Mouse (Mus musculus): ENCODE measurements at regions not wholly inside any gene's neighbourhood (a gene's known extent, or its start where the extent isn't known, plus 50 kb on each side); places are given as distances from the start of the nearest gene placed in this dataset.
A peak's percentile ranks its signal among the peaks of the same experiment; 100 is the strongest.

GRCm38 (mm10) chr5:53352852-53353251 is 86.0 kb downstream of the Smim20 start:
- no peaks in the 10 kb centered on the region for H3K4me1 ChIP-seq (ENCODE audit: insufficient read depth, low read depth, low read length)
- DNase-seq (ENCODE audit: low spot score) (no peak), ATAC-seq (ENCODE audit: extremely low read depth, insufficient number of reproducible peaks, low FRiP score, poor library complexity, severe bottlenecking) (no peak)
- no peak overlapping the region for H3K4me3 ChIP-seq (ENCODE audit: low read depth, low read length)
- no peaks in the 10 kb centered on the region for H3K36me3 ChIP-seq (replicated peaks)
- no peaks in the 10 kb centered on the region for H3K9me3 ChIP-seq (replicated peaks)
- TF ChIP-seq POLR2AphosphoS5 (IDR thresholded peaks at IDR 0.05; ENCODE audit: insufficient replicate concordance, low read depth, low read length): no peak
- TF ChIP-seq CTCF (IDR thresholded peaks at IDR 0.05; ENCODE audit: low read depth, low read length): no peak
- no peak for TF ChIP-seq GATA1 (IDR thresholded peaks at IDR 0.05; ENCODE audit: borderline replicate concordance, low read length)
- no peak for TF ChIP-seq GATA2 (IDR thresholded peaks at IDR 0.05; ENCODE audit: borderline replicate concordance, low read depth, low read length)
- no peak for TF ChIP-seq TAL1 (conservative IDR thresholded peaks at IDR 0.05; ENCODE audit: low read depth, low read length)
- peaks cover 11% of the 10 kb centered on the region; the same call in 1 of the 2 replicates for H3K27me3 ChIP-seq (ENCODE audit: insufficient read depth, low read length)

- H3K4me1 ChIP-seq (ENCODE audit: insufficient read depth, low read depth, low read length): no peaks in the 10 kb centered on the region
- ATAC-seq (ENCODE audit: extremely low read depth, insufficient number of reproducible peaks, low FRiP score, poor library complexity, severe bottlenecking): no peak
Measured at GRCm38 (mm10) chr5:53354296-53354695, 87.4 kb downstream of the Smim20 start.

GRCm38 (mm10) chr5:53355069-53355468 is 88.2 kb downstream of the Smim20 start:
- Histone ChIP-seq H3K4me1 (ENCODE audit: insufficient read depth, low read depth, low read length) (no peaks in the 10 kb centered on the region), H3K36me3 (replicated peaks) (no peaks in the 10 kb centered on the region), H3K9me3 (replicated peaks) (no peaks in the 10 kb centered on the region), H3K4me3 (ENCODE audit: low read depth, low read length) (no peak overlapping the region), H3K27me3 (ENCODE audit: insufficient read depth, low read length) (peaks cover 11% of the 10 kb centered on the region; the same call in 1 of the 2 replicates)
- TF ChIP-seq GATA2 (IDR thresholded peaks at IDR 0.05; ENCODE audit: borderline replicate concordance, low read depth, low read length) (no peak), GATA1 (IDR thresholded peaks at IDR 0.05; ENCODE audit: borderline replicate concordance, low read length) (no peak), CTCF (IDR thresholded peaks at IDR 0.05; ENCODE audit: low read depth, low read length) (peak; percentile 36; the same call in 1 of the 2 replicates)
- no peak; the same call in 1 of the 2 replicates for ATAC-seq (ENCODE audit: extremely low read depth, insufficient number of reproducible peaks, low FRiP score, poor library complexity, severe bottlenecking)
- peak; percentile 35 for DNase-seq (ENCODE audit: low spot score)

More at GRCm38 (mm10) chr5:53354296-53354695, 87.4 kb downstream of the Smim20 start:
- TF ChIP-seq TAL1 (conservative IDR thresholded peaks at IDR 0.05; ENCODE audit: low read depth, low read length) (no peak), GATA1 (IDR thresholded peaks at IDR 0.05; ENCODE audit: borderline replicate concordance, low read length) (no peak), GATA2 (IDR thresholded peaks at IDR 0.05; ENCODE audit: borderline replicate concordance, low read depth, low read length) (no peak), POLR2AphosphoS5 (IDR thresholded peaks at IDR 0.05; ENCODE audit: insufficient replicate concordance, low read depth, low read length) (no peak), CTCF (IDR thresholded peaks at IDR 0.05; ENCODE audit: low read depth, low read length) (no peak)
- no peak overlapping the region for H3K4me3 ChIP-seq (ENCODE audit: low read depth, low read length)
- DNase-seq (ENCODE audit: low spot score): no peak
- H3K36me3 ChIP-seq (replicated peaks): no peaks in the 10 kb centered on the region
- H3K9me3 ChIP-seq (replicated peaks): no peaks in the 10 kb centered on the region
- H3K27me3 ChIP-seq (ENCODE audit: insufficient read depth, low read length): peaks cover 11% of the 10 kb centered on the region; the same call in 1 of the 2 replicates

- peaks cover 11% of the 10 kb centered on the region; the same call in 1 of the 2 replicates for H3K27me3 ChIP-seq (ENCODE audit: insufficient read depth, low read length)
- DNase-seq (ENCODE audit: low spot score) (no peak), ATAC-seq (ENCODE audit: extremely low read depth, insufficient number of reproducible peaks, low FRiP score, poor library complexity, severe bottlenecking) (no peak)
- no peaks in the 10 kb centered on the region for H3K36me3 ChIP-seq (replicated peaks)
- H3K4me3 ChIP-seq (ENCODE audit: low read depth, low read length): no peak overlapping the region
- H3K9me3 ChIP-seq (replicated peaks): no peaks in the 10 kb centered on the region
- no peaks in the 10 kb centered on the region for H3K4me1 ChIP-seq (ENCODE audit: insufficient read depth, low read depth, low read length)
- no peak for TF ChIP-seq CTCF (IDR thresholded peaks at IDR 0.05; ENCODE audit: low read depth, low read length)
- no peak for TF ChIP-seq POLR2AphosphoS5 (IDR thresholded peaks at IDR 0.05; ENCODE audit: insufficient replicate concordance, low read depth, low read length)
- no peak for TF ChIP-seq GATA1 (IDR thresholded peaks at IDR 0.05; ENCODE audit: borderline replicate concordance, low read length)
- no peak for TF ChIP-seq GATA2 (IDR thresholded peaks at IDR 0.05; ENCODE audit: borderline replicate concordance, low read depth, low read length)
- no peak for TF ChIP-seq TAL1 (conservative IDR thresholded peaks at IDR 0.05; ENCODE audit: low read depth, low read length)
Measured at GRCm38 (mm10) chr5:53357086-53357608, 90.3 kb downstream of the Smim20 start.

GRCm38 (mm10) chr5:53358181-53358580 is 91.3 kb downstream of the Smim20 start:
- no peak for DNase-seq (ENCODE audit: low spot score)
- Histone ChIP-seq H3K4me3 (ENCODE audit: low read depth, low read length) (no peak overlapping the region), H3K36me3 (replicated peaks) (no peaks in the 10 kb centered on the region), H3K9me3 (replicated peaks) (no peaks in the 10 kb centered on the region), H3K4me1 (ENCODE audit: insufficient read depth, low read depth, low read length) (no peaks in the 10 kb centered on the region), H3K27me3 (ENCODE audit: insufficient read depth, low read length) (peaks cover 13% of the 10 kb centered on the region; the same call in 1 of the 2 replicates)
- TF ChIP-seq GATA2 (IDR thresholded peaks at IDR 0.05; ENCODE audit: borderline replicate concordance, low read depth, low read length) (no peak), CTCF (IDR thresholded peaks at IDR 0.05; ENCODE audit: low read depth, low read length) (no peak)
- ATAC-seq (ENCODE audit: extremely low read depth, insufficient number of reproducible peaks, low FRiP score, poor library complexity, severe bottlenecking): no peak

- H3K36me3 ChIP-seq (replicated peaks): no peaks in the 10 kb centered on the region
- no peaks in the 10 kb centered on the region for H3K9me3 ChIP-seq (replicated peaks)
- H3K4me1 ChIP-seq (ENCODE audit: insufficient read depth, low read depth, low read length): no peaks in the 10 kb centered on the region
- TF ChIP-seq CTCF (IDR thresholded peaks at IDR 0.05; ENCODE audit: low read depth, low read length) (no peak), GATA2 (IDR thresholded peaks at IDR 0.05; ENCODE audit: borderline replicate concordance, low read depth, low read length) (no peak), TAL1 (conservative IDR thresholded peaks at IDR 0.05; ENCODE audit: low read depth, low read length) (no peak), POLR2AphosphoS5 (IDR thresholded peaks at IDR 0.05; ENCODE audit: insufficient replicate concordance, low read depth, low read length) (no peak), GATA1 (IDR thresholded peaks at IDR 0.05; ENCODE audit: borderline replicate concordance, low read length) (no peak)
- peaks cover 14% of the 10 kb centered on the region; the same call in 1 of the 2 replicates for H3K27me3 ChIP-seq (ENCODE audit: insufficient read depth, low read length)
- ATAC-seq (ENCODE audit: extremely low read depth, insufficient number of reproducible peaks, low FRiP score, poor library complexity, severe bottlenecking) (no peak), DNase-seq (ENCODE audit: low spot score) (no peak)
- no peak overlapping the region for H3K4me3 ChIP-seq (ENCODE audit: low read depth, low read length)
Measured at GRCm38 (mm10) chr5:53359887-53360286, 93.0 kb downstream of the Smim20 start.

All from G1E (cell line).